Mouse (Mus musculus) layer of hippocampus, adult 9-10 months (tissue): ENCODE results near the gene Rps27.
A peak's percentile ranks its signal among the peaks of the same experiment; 100 is the strongest.

Experiments
- DNase-seq: peaks from one replicate; pipeline ENCODE4 v3.0.0; 2022; ENCODE audit warnings: low spot score

Gene Rps27

GRCm38 (mm10) chr3:90231507-90232333 is 18.3 kb upstream of the Rps27 start, which contains the start of gene Jtb:
TSS of gene Jtb (plus strand) at chr3:90231597.
- DNase-seq, result peak; percentile 78

- no peak for DNase-seq
Measured at GRCm38 (mm10) chr3:90231075-90231474, 17.6 kb upstream of the Rps27 start.

- no peak for DNase-seq
Measured at GRCm38 (mm10) chr3:90224331-90224730, 10.9 kb upstream of the Rps27 start.

GRCm38 (mm10) chr3:90222941-90223340 is 9.5 kb upstream of the Rps27 start:
- no peak for DNase-seq

GRCm38 (mm10) chr3:90222455-90222854 is 9.0 kb upstream of the Rps27 start:
- no peak for DNase-seq

GRCm38 (mm10) chr3:90221123-90221522 is 7.7 kb upstream of the Rps27 start:
- DNase-seq, result no peak

GRCm38 (mm10) chr3:90220531-90220951 is 7.1 kb upstream of the Rps27 start:
- DNase-seq, result no peak

- peak; percentile 53 for DNase-seq
Measured at GRCm38 (mm10) chr3:90220088-90220487, 6.6 kb upstream of the Rps27 start.

GRCm38 (mm10) chr3:90215825-90216380 is 2.5 kb upstream of the Rps27 start:
- no peak for DNase-seq

GRCm38 (mm10) chr3:90213956-90214684 is 669 bp upstream of the Rps27 start:
- no peak for DNase-seq

- DNase-seq, result no peak
Measured at GRCm38 (mm10) chr3:90212723-90213122, 728 bp downstream of the Rps27 start.

GRCm38 (mm10) chr3:90211475-90212398 is 1.7 kb downstream of the Rps27 start:
- no peak for DNase-seq

- no peak for DNase-seq
Measured at GRCm38 (mm10) chr3:90209908-90210566, 3.4 kb downstream of the Rps27 start.

GRCm38 (mm10) chr3:90208662-90209061 is 4.8 kb downstream of the Rps27 start:
- no peak for DNase-seq

- no peak for DNase-seq
Measured at GRCm38 (mm10) chr3:90204582-90204981, 8.9 kb downstream of the Rps27 start.

GRCm38 (mm10) chr3:90203619-90204018 is 9.8 kb downstream of the Rps27 start:
- DNase-seq, result no peak

GRCm38 (mm10) chr3:90202884-90203283 is 10.6 kb downstream of the Rps27 start:
- no peak for DNase-seq

GRCm38 (mm10) chr3:90197548-90197947 is 15.9 kb downstream of the Rps27 start:
- no peak for DNase-seq

GRCm38 (mm10) chr3:90195644-90196043 is 17.8 kb downstream of the Rps27 start:
- no peak for DNase-seq

- no peak for DNase-seq
Measured at GRCm38 (mm10) chr3:90194759-90195158, 18.7 kb downstream of the Rps27 start.

- no peak for DNase-seq
Measured at GRCm38 (mm10) chr3:90190859-90191510, 22.5 kb downstream of the Rps27 start.
